9 mouse cellular contexts compared by ENCODE assay signal in genomic region chr13:112993531-112994152, GRCm38 (mm10). TPM values are rescaled to one million over a fixed set of nuclear protein-coding genes. Genes with fewer than 3 reads are reported as not detected.
A peak's percentile ranks its signal among the peaks of the same experiment; 100 is the strongest.
DNase-seq lines count a peak whose midpoint lies in the region; ATAC-seq and TF ChIP-seq lines count a peak whose summit lies in the region.
"Had no signal": no experiment of that assay in that cellular context is flagged by ENCODE, and none has a peak within 500 bp of the region (broad histone marks: within the 10 kb centered on the region; RNA-seq: fewer than 3 reads in every experiment).

Gene Mcidas, plus strand, starts transcription at chr13:112993845.

- peak within 1 kb of the TSS; percentile 43 for H3K9ac ChIP-seq in midbrain, embryonic 12.5 days (replicated peaks)

- peak within 1 kb of the TSS; percentile 91 for H3K4me2 ChIP-seq in midbrain, embryonic 12.5 days (replicated peaks)

- H3K36me3 ChIP-seq in heart, embryonic 10.5 days = no peaks in the 10 kb centered on the region
- H3K36me3 ChIP-seq in midbrain, embryonic 12.5 days = no peaks in the 10 kb centered on the region

- intact Hi-C loops in heart, postnatal 25 days (cut with DNase I) = no loop called here

- peak within 1 kb of the TSS; percentile 65 for H3K4me3 ChIP-seq in heart, embryonic 10.5 days
- peak within 1 kb of the TSS; percentile 47 for H3K4me3 ChIP-seq in bone marrow, adult 2 months (replicated peaks; ENCODE audit: control insufficient read depth, low read depth, low read length)
- H3K4me3 ChIP-seq in midbrain, embryonic 12.5 days = peak within 1 kb of the TSS; percentile 49

- no peak within 1 kb of the TSS for H3K27ac ChIP-seq in heart, embryonic 10.5 days
- no peak within 1 kb of the TSS; the same call in 1 of the 2 replicates for H3K27ac ChIP-seq in bone marrow, adult 2 months (ENCODE audit: control insufficient read depth, insufficient read depth, low read depth, low read length, poor library complexity)
- H3K27ac ChIP-seq in midbrain, embryonic 12.5 days (replicated peaks) = no peak within 1 kb of the TSS

- no peak for TF ChIP-seq POLR2A in bone marrow, adult 2 months (IDR thresholded peaks at IDR 0.05; ENCODE audit: borderline replicate concordance, control insufficient read depth, low read depth, low read length)

- H3K4me1 ChIP-seq in heart, embryonic 10.5 days = peaks cover 29% of the 10 kb centered on the region
- H3K4me1 ChIP-seq in bone marrow, adult 2 months (ENCODE audit: control insufficient read depth, insufficient read depth, low read length) = peaks cover 5% of the 10 kb centered on the region
- peaks cover 32% of the 10 kb centered on the region for H3K4me1 ChIP-seq in midbrain, embryonic 12.5 days

- WGBS in heart, embryonic 10.5 days = 1% methylated on average over 63 of the region's 63 CpGs
- WGBS in bone marrow, adult 2 months = under 1% methylated on average over 63 of the region's 63 CpGs
- WGBS in midbrain, embryonic 12.5 days = 0% methylated on average over 60 of the region's 63 CpGs

- peaks cover 98% of the 10 kb centered on the region for H3K27me3 ChIP-seq in heart, embryonic 10.5 days (ENCODE audit: insufficient read depth, poor library complexity, severe bottlenecking)
- peaks cover 97% of the 10 kb centered on the region for H3K27me3 ChIP-seq in midbrain, embryonic 12.5 days

- ATAC-seq in granulocyte monocyte progenitor cell, adult 5-6 weeks (replicated peaks; ENCODE audit: poor library complexity, severe bottlenecking) = peak; percentile 4; the same call in 1 of the 2 replicates
- peak; percentile 45 for ATAC-seq in midbrain, embryonic 12.5 days (ENCODE audit: low FRiP score, low read depth)

- TF ChIP-seq CTCF in bone marrow, adult 2 months (IDR thresholded peaks at IDR 0.05; ENCODE audit: control insufficient read depth, insufficient read depth, low read length) = no peak

- no peaks in the 10 kb centered on the region for H3K9me3 ChIP-seq in heart, embryonic 10.5 days
- no peaks in the 10 kb centered on the region for H3K9me3 ChIP-seq in midbrain, embryonic 12.5 days

- no peak for DNase-seq in heart, embryonic 10.5 days (ENCODE audit: low spot score)
- DNase-seq in heart, postnatal 25 days (ENCODE audit: low spot score) = no peak
- peak; percentile 29 to 55 for DNase-seq in kidney, postnatal 36 days
- DNase-seq in thymus, postnatal 36 days = peak; percentile 23 to 29
- no peak for DNase-seq in layer of hippocampus, adult 9-11 months

RNA-seq across cellular contexts. Expression of gene Mcidas, which starts in this region (rescaled TPM):
- 0.13 TPM in 1 of 2 replicates, not detected in the other for polyA plus RNA-seq in heart, embryonic 10.5 days (2016; fragmentation: Nextera tagmentation; extraction: Ambion mirVana)
- total RNA-seq in heart, postnatal 25 days (2021) = not detected
- not detected in 2 replicates for polyA plus RNA-seq in bone marrow, adult 2 months (2011; ENCODE audit: insufficient read depth, insufficient read length, low replicate concordance, missing spikeins)
- not detected in 2 replicates for total RNA-seq in granulocyte monocyte progenitor cell, adult 5-6 weeks (2014; fragmentation: Nextera tagmentation)
- total RNA-seq in granulocyte monocyte progenitor cell, adult 5-6 weeks (2017) = not detected in 2 replicates
- 0.24 and 1.1 TPM in 2 replicates for polyA plus RNA-seq in midbrain, embryonic 12.5 days (2016; fragmentation: Nextera tagmentation; extraction: Ambion mirVana)
- total RNA-seq: heart, postnatal 14 days had no signal

Comparison
In these comparisons a context has a peak if more than half of its experiments do, and no peak if none do; other contexts are left out.
1. Peak in ATAC-seq in granulocyte monocyte progenitor cell, adult 5-6 weeks; RNA of the gene not detected or under 1 TPM.
2. DNase-seq: peak in kidney, postnatal 36 days (2 of 2) and thymus, postnatal 36 days (2 of 2); none in heart, embryonic 10.5 days (single experiment), heart, postnatal 25 days (single experiment) and layer of hippocampus, adult 9-11 months (single experiment).
3. Peak in every context shown above with its lines, with median percentiles within 50 percentile points of each other: H3K4me3 ChIP-seq.